Mouse (Mus musculus): ENCODE measurements around the gene L3mbtl2. TPM values are rescaled to one million over a fixed set of nuclear protein-coding genes. Genes with fewer than 3 reads are reported as not detected.
"Not testable (repeated sequence)": the region's sequence is repeated elsewhere in the genome, so short reads cannot be mapped to it uniquely, and the experiment has no call there.

L3mbtl2 gene
- 10 to 100 TPM; 15.7 to 22.1 TPM for total RNA-seq (2021)
- 11.2 and 12.8 TPM in 2 replicates for polyA plus RNA-seq (2012; rRNA removed)
- long read RNA-seq, full-length matches to known transcripts = 30 of 39 reads
- long read RNA-seq, partial matches to known transcripts = 4 of 39 reads
- long read RNA-seq, other reads (novel, unspliced or antisense) = 5 of 39 reads

DNA sequence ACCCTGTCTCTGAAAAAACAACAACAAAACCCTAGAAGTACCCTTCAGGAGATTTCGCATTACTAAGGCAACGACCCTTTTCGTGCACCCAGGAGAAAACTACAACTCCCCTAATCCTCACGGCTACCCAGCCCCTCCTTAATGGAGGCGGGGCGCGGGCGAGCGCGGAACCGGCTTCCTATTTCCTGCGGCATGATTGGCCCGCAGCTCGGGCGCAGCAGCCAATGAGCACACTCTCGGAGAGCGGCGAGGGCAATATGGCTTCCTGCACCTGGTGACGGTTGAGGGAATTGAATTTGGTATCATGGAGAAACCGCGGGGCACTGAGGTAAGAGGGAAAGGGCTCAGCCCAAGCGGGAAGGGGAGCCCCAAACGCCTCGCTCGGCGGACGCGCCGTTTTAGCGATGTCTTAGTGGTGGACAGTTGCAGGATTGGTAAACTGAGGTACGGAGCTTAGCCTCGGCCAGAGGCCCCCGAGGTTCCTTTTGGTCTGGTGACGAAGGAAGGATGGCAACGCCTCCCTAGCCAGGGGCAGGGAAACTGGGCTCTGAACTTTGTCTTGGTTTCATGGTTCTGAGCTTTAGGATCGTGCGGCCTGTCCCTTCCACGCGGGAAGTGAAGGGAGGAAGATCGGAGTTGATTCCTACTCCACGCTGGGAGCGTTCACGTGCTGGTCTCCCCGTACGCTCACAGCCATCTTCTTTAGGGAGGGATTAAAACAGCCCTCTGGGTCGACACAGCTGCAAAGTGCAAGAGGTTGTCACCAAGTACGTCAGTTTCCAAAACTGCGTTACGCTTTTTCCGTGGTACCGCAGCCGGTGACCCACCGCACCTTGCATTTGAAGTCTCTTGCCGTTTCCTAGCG lies at the start of gene L3mbtl2:
Gene L3mbtl2 (plus strand): TSS at position 193 of the 865 bp plus-strand sequence.
- DNase-seq = peak; percentile 94

DNA sequence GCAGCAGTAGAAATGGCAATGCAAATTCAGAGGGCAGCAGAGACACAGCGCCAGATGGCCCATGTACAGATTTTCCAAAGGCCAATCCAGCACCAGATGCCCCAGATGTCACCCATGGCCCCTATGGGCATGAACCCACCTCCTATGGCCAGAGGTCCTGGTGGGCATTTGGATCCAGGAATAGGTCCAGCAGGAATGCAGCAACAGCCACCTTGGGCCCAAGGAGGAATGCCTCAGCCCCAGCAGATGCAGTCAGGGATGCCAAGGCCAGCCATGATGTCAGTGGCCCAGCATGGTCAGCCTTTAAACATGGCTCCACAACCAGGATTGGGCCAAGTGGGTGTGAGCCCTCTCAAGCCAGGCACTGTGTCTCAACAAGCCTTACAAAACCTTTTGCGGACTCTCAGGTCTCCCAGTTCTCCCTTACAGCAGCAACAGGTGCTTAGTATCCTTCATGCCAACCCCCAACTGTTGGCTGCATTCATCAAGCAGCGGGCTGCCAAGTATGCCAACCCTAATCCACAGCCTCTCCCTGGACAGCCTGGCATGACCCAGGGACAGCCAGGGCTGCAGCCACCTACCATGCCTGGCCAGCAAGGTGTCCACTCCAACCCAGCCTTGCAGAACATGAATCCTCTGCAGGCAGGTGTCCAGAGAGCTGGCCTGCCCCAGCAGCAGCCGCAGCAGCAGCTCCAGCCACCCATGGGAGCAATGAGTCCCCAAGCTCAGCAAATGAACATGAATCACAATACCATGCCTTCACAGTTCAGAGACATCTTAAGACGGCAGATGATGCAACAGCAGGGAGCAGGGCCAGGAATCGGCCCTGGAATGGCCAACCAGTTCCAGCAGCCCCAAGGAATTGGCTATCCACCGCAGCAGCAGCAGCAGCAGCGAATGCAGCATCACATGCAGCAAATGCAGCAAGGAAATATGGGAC lies 13.9 kb upstream of the L3mbtl2 start:
- DNase-seq = peak; percentile 17

DNA sequence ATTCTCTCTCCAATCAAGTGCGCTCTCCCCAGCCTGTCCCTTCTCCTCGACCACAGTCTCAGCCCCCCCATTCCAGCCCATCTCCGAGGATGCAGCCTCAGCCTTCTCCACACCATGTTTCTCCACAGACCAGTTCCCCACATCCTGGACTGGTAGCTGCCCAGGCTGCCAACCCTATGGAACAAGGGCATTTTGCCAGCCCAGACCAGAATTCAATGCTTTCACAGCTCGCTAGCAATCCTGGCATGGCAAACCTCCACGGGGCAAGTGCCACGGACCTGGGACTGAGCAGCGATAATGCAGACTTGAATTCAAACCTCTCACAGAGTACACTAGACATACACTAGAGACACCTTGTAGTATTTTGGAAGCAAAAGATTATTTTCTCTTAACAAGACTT lies 13.1 kb upstream of the L3mbtl2 start:
- DNase-seq = no peak

DNA sequence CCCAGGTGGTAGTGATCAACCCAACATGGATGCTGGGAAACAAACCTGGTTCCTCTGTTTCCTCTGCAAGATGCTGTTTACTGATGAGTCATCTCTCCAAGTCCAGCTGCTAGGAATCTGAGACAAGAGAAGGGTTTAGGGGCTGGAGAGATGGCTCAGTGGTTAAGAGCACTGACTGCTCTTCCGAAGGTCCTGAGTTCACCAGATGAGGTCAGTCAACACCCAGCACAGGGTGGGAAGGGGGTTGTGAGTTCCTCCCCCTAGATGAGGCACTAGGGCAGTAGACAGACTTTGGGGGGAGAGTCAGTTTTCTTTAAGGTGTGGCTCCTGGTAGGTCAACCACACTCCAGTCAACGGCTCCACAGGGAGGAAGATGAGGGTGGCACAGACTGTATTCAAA lies 2.0 kb upstream of the L3mbtl2 start:
- no peak for DNase-seq

DNA sequence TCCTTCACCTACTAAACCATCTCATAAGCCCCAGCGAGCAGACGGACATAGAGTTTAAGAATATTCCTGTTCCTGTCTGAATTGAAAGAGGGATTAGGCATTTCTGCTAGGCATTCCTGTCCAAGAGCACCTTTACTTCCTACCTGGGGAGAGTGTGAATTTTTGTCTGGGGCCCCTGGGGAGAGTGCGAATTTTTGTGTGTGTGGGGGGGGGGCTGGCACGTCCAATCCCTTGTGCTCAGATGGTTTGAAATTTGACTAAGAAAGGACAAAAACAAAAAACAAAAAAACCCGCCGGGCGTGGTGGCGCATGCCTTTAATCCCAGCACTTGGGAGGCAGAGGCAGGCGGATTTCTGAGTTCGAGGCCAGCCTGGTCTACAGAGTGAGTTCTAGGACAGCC lies 408 bp upstream of the L3mbtl2 start:
- no peak for DNase-seq

DNA sequence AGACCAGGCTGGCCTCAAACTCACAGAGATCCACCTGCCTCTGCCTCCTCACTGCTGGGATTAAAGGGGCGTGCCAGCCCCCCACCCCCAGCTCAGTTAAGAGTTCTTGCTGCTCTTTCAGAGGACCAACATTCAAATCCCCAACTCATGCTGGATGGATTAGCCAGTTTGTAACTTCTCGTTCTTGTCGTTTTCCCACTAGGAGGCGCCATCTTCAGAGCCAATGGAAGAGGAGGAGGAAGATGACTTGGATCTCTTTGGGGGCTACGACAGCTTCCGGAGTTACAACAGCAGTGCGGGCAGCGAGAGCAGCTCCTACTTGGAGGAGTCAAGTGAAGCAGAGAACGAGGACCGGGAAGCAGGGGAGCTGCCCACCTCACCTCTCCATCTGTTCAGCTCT lies 3.3 kb downstream of the L3mbtl2 start:
- DNase-seq = no peak

DNA sequence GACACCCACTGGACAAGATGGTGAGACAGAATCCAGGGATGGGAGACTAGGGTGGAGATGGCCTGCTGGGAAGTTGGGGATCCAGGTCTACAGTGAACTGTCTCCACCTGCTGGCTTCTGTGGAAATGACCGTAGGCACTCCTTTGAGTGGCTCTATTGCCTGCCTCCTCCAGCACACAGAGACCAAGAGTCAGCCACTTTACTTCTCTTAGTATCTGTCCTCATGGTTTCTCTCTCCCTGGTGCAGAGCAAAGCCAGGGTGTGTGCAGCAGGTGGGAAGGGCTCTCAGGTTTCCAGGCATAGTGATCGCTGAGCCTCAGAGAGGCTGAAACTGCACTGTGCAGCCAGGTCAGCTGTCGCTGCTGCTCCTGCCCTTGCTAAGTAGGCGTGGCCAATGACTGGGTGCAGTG lies 6.5 kb downstream of the L3mbtl2 start:
- peak; percentile 49 for DNase-seq

DNA sequence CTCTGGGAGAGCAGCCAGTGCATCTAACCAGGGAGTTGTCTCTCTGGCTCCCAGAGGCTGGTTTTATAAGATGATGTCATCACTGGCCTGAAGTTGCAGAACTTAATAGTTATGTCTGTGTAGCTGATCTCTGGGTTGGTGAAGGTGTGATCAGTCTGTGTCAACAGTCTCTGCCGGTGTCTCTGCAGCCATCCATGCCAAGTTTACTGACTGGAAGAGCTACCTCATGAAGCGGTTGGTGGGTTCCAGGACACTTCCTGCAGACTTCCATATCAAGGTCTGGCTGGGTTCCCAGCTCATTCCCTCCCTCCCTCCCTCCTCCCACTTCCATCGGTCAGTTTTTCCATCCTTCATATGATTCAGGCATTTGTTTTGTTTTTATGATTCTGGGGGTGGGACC lies 12.9 kb downstream of the L3mbtl2 start:
- DNase-seq = no peak

DNA sequence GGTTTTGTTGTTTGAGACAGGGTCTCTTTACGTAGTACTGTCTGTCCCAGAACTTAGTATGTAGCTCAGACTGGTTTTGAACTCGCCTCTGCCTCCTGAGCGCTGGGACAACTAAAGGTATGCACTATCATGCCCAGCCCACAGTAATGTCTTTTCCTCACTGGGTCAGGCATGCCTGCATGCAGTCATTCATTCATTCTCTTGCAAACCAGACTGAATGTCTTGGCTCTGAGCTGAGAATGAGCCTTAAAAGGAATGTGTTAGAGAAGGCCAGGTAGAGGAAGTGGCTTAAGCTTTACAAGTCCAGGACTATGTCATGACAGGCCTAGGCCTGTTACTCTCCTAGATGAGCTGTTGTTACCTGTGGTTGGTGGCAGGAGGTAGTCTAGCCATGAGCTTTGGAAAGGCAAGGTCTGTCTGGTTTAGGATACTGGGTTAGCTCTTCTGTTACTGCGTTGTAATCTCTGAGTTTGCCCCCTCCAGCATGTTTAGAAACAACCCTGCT lies 16.7 kb downstream of the L3mbtl2 start:
- DNase-seq = no peak

DNA sequence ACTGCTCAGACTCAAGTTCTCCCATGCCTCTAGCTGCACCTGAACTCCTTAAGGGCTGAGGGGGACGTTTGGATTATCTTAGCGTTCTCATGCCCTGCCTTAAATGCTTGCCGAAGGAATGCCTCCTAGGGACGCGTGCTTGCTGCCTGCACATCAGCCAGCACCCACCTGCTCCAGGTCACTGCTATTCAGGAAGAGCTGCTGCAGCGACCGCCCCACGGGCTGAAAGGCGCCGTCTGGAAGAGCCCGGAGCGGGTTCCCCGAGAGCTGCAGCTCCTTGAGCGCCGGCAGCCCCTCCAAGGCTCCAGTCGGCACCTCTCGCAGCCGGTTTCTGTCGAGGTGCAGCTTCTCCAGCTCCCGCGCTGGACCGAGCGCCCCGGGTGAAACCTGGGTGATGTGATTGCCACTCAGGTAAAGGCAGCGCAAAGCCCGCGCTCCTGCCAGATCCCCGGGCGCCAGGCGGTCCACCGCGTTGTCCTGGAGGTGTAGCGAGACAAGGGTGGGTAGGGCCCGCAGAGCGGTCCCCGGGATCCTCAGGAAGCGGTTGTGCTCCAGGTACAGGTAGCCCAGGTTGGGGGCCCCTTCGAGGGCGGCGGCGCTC lies 29.8 kb downstream of the L3mbtl2 start:
- no peak for DNase-seq

DNA sequence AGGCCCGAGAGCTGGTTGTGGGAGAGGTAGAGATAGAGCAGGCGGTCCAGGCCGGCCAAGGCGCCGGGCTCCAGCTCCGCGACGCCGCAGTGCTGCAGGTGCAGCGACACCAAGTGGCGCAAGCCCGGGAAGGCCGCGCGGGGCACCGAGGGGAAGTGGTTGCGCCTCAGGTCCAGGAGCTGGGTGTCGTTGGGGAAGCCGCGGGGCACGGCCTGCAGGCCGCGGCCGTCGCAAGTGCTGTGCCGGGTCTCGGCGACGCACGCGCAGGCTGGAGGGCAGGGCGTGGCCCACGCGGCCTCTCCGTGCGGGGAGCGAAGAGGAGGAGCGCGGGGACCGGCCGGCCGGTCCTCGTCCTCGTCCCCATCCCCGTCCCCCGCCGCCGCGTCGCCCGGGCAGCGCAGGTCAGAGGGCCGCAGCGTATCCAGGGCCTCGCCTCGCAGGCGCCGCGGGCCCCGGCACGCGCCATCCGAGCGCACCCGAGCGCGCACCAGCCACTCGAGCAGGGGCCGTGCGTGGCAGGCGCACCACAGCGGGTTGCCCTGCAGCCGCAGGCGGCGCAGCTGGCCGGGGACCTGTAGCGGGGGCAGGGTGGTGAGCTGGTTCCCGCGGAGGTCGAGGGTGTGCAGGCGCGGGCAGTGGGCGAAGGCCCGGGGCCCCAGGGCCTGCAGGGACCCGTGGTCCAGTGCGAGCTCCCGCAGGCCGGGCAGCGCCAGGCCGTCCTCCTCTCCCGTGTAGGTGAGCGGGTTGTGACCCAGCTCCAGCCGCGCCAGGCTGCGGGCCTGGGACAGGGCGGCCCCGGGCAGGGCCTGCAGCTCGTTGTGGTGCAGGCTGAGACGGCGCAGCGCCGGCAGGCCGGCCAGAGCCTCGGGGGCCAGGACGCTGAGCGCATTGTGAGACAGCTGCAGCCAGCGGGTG lies 30.5 kb downstream of the L3mbtl2 start:
- peak; percentile 93 for DNase-seq

DNA sequence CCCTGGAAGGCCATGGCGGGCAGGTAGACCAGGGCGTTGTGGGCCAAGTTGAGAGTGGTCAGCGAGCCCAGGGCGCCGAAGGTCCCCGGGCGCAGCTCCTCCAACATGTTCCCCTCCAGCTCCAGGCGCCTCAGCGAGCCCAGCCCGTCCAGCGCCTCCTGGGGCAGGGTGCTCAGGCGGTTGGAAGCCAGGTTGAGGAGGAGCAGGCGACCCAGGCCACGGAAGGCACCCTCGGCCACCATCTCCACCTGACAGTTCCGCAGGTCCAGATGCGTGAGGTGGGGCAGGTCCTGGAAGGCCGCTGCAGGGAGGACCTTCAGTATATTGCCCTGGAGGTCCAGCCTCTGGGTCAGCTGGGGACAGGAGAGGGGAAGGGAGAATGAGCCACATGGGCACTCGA lies 31.2 kb downstream of the L3mbtl2 start:
- no peak for DNase-seq

DNA sequence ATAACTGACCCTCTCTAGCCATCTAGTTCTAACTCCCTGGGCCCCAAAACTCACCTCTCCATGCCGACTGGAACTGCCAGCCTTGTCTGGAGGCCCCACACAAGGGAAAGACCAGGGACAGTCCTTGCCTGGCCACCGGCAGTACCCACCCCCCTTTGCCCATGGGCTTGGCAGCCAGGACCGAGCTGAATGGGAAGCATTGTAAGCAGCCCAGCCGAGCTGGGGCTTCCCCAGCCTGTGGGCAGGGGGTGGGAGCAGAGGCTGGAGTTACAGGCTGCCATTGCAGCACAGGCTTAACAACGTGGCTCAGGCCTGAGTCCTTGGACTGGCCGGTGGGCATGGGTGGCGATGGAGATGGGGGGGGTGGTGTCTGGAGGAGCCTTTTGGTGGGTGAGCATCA lies 33.5 kb downstream of the L3mbtl2 start, which contains the start of gene Chadl:
Gene Chadl (minus strand): TSS at position 113 of the 400 bp plus-strand sequence.
- no peak for DNase-seq

DNA sequence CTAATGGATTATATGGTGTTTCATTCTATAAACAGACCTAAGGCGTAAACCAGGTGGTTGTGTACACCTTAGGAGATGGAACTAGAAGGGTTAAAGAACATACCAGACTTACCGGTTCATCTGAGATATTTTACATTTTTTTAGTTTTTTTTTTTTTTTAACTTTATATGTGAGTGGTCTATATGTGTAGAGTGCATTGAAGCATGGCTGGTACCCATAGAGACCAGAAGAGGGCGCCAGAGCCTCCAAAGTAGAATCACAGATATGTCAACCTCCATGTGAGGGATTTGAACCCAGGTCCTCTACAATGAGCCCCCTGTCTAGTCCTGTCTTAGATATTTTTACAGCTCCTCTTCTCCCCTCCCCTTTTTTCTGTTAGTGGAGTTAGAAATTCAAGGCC lies 34.2 kb downstream of the L3mbtl2 start:
- DNase-seq = peak; percentile 22

DNA sequence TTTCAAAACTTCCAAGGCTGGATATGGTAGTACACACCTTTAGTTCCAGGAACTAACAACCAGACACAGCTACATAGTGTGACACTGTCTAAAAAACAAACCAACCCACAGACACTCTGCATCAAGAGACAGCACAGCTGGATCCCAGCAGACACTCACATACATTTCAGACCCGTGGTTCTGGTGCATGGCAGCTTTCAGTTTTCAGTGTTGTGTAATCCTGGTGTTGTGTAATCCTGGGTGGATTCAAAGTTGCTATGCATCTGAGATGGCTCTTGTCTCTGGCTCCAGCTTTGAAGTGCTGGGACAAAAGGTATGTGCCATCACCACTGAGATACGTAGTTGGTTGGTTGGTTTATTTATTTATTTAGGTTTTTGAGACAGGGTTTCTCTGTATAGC lies 34.8 kb downstream of the L3mbtl2 start:
- no peak for DNase-seq

DNA sequence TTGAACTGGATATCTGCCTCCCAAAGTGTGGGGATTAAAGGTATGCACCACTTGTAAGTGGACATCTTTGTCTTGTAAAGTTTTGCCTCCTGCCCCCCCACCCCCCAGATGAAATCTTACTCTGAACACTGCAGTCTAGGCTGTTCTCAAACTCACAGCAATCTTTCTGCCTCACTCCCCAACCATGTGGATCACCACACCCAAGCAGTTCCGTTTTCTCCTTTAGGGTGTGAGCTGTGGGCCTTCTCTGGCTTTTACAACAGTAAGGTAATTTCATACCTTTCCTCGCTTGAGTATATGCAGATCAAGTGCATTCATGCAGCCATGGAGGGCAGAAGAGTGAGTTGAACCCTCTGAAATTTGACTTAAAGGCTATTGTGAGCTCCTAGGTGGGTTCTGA lies 36.5 kb downstream of the L3mbtl2 start:
- DNase-seq = no peak

DNA sequence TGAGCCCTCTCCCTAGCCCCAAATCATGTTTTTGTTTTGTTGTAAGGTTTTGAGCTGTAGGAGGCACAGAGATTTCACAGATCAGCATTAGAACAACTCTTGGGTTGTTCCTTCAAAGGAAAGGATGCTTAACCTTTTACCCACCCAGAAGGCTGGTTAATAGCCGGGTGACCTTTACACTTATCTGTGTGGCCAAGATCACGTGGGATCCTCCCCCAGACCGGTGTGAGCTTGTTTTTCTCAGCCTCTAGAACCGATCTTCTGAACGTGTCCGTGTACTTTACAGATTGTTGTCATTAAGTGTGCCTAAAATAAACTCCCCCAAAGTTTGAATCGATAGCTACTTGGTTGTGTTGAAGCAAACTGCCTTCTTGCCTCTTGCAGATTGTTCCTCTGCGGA lies 36.9 kb downstream of the L3mbtl2 start:
- DNase-seq = peak; percentile 21

DNA sequence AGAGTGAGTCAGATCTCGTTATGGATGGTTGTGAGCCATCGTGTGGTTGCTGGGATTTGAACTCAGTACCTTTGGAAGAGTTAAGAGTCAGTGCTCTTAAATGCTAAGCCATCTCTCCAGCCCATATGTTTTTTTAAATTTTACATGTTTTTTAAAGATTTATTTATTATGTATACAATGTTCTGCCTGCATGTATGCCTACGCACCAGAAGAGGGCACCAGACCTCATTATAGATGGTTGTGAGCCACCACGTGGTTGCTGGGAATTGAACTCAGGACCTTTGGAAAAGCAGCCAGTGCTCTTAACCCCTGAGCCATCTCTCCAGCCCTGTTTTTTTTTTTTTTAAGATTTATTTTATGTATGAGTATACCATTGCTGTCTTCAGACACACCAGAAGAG lies 37.7 kb downstream of the L3mbtl2 start:
- DNase-seq = not testable (repeated sequence)

DNA sequence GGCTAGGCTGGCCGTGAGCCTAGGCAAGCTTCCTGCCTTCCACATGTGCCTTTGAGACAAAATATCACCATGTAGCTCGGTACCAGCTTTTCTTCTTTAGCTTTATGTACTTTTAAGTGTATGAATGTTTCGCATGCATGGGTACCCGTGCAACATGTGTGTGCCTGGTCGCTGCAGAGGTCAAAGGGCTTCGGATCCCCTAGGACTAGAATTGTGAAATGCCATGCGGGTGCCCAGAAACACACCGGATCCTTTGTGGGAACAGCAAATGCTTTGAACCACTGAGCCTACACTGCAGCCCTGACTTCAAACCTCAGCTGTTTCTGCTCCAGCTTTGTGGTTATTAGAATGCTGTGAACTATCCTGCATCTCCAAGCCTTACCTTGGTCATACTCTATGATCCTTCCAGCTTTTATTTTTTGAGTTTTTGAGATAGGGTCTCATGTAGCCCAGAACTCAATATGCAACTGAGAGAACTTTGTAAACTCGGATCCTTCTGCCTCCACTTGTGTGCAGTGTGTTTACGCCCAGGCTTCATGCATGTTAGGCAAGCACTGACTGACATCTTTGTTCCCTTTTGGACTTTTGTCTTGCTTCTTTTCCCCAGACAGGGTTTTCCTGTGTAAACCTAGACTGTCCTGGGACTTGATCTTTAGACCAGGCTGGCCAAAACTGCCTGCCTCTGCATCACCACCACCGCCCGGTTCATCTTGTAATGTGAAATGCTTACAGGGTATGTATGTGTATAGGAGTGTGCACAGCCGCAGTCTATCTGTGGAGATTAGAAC lies 38.8 kb downstream of the L3mbtl2 start:
- DNase-seq = peak; percentile 27

DNA sequence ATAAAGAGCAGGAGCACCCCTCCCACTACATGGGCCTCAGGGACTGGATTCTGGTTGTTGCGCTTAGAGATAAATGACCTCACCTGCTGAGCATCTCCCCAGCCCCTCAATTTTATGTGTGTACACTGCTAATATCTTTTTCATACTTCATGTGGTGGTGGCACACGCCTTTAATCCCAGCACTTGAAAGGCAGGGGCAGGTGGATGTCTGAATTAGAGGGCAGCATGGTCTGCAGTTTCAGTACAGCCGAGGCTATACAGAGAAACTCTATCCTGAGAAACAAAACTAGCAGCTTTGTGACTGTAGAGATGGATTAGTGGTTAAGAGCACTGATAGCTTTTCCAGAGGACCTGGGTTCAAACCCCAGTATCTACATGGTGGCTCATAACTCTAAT lies 39.4 kb downstream of the L3mbtl2 start:
- DNase-seq = no peak

All from adrenal gland, adult 2 months (tissue).